Mouse (Mus musculus) kidney, adult 2 months (tissue): ENCODE measurements around the gene Ppl. TPM values are rescaled to one million over a fixed set of nuclear protein-coding genes. Genes with fewer than 3 reads are reported as not detected.

Experiments used
- DNase-seq: peaks from one replicate; pipeline ENCODE4 v3.0.0; 2021
- H3K27ac ChIP-seq: fragments of 200-500 bp; 2 replicates; pipeline ENCODE4 v1.5.1; 2012; ENCODE audit warnings: low read depth, low read length, control low read depth, inconsistent platforms; ENCODE audit not compliant: insufficient read depth
- H3K27me3 ChIP-seq: fragments of 200-500 bp; replicated peaks from 2 replicates; pipeline ENCODE4 v1.6.1; 2012; ENCODE audit warnings: mild to moderate bottlenecking, moderate library complexity, low read length, inconsistent platforms; ENCODE audit not compliant: control insufficient read depth, insufficient read depth
- H3K36me3 ChIP-seq: fragments of 200-500 bp; 2 replicates; pipeline ENCODE4 v1.6.1; 2012; ENCODE audit warnings: mild to moderate bottlenecking, moderate library complexity, low read length, inconsistent platforms; ENCODE audit not compliant: control insufficient read depth, insufficient read depth
- H3K4me1 ChIP-seq: fragments of 200-500 bp; 2 replicates; pipeline ENCODE4 v1.6.1; 2011; ENCODE audit warnings: low read length; ENCODE audit not compliant: control insufficient read depth, insufficient read depth
- H3K4me3 ChIP-seq: fragments of 200-500 bp; 2 replicates; pipeline ENCODE4 v1.5.1; 2011; ENCODE audit warnings: mild to moderate bottlenecking, low read depth, low read length, control low read depth; ENCODE audit not compliant: insufficient read depth
- CTCF ChIP-seq: fragments of 200-500 bp; conservative IDR thresholded peaks from 2 replicates; pipeline ENCODE4 v1.5.1; 2011; ENCODE audit warnings: low read depth, mild to moderate bottlenecking, control low read depth, low read length, moderate library complexity, mixed read lengths; ENCODE audit not compliant: insufficient read depth, insufficient read length
- POLR2A ChIP-seq: fragments of 200-500 bp; IDR thresholded peaks from one replicate; pipeline ENCODE4 v1.6.1; 2011; ENCODE audit warnings: low read depth, low read length, control low read depth
- WGBS: fragments of 180-500 bp; shearing (Covaris S2); methylation state at CpG from one replicate; pipeline ENCODE4 v1.1.7; 2018; 5-methylcytosine and 5-hydroxymethylcytosine counted together
- polyA plus RNA-seq: library from polyadenylated mRNA; depleted of rRNA; stranded (reverse); fragments of >200 nt; gene quantifications from 2 replicates; pipeline ENCODE4 v1.2.3, GENCODE M21; 2012

Gene Ppl
- polyA plus RNA-seq, 1 experiment = 3.9 TPM

- Histone ChIP-seq H3K4me3 (no peak overlapping the region), H3K4me1 (no peaks in the 10 kb centered on the region; the same call in 1 of the 2 replicates), H3K27ac (no peak overlapping the region), H3K36me3 (no peaks in the 10 kb centered on the region), H3K27me3 (no peaks in the 10 kb centered on the region)
- 67% methylated on average over 12 of the region's 12 CpGs for WGBS
- DNase-seq = no peak
- TF ChIP-seq POLR2A = no peak
- TF ChIP-seq CTCF = no peak
Observed at GRCm38 (mm10) chr16:5137006-5137540, 4.9 kb upstream of the Ppl start.

GRCm38 (mm10) chr16:5136505-5136904 is 4.3 kb upstream of the Ppl start:
- H3K4me1 ChIP-seq = no peaks in the 10 kb centered on the region; the same call in 1 of the 2 replicates
- TF ChIP-seq POLR2A = no peak
- TF ChIP-seq CTCF = no peak
- H3K27ac ChIP-seq = peak overlapping the region; percentile 21; the same call in 1 of the 2 replicates
- WGBS = 7% methylated on average over 4 of the region's 4 CpGs
- no peaks in the 10 kb centered on the region for H3K36me3 ChIP-seq
- H3K4me3 ChIP-seq = no peak overlapping the region
- peak; percentile 77 for DNase-seq
- H3K27me3 ChIP-seq = no peaks in the 10 kb centered on the region

GRCm38 (mm10) chr16:5135551-5136261 is 3.5 kb upstream of the Ppl start:
- DNase-seq = no peak
- no peaks in the 10 kb centered on the region; the same call in 1 of the 2 replicates for H3K4me1 ChIP-seq
- TF ChIP-seq POLR2A (no peak), CTCF (no peak)
- H3K36me3 ChIP-seq = no peaks in the 10 kb centered on the region
- H3K4me3 ChIP-seq = no peak overlapping the region
- peak overlapping the region; percentile 36; the same call in 1 of the 2 replicates for H3K27ac ChIP-seq
- WGBS = 69% methylated on average over 8 of the region's 8 CpGs
- no peaks in the 10 kb centered on the region for H3K27me3 ChIP-seq

- peak overlapping the region; percentile 36; the same call in 1 of the 2 replicates for H3K27ac ChIP-seq
- H3K4me3 ChIP-seq = no peak overlapping the region
Observed at GRCm38 (mm10) chr16:5134623-5135330, 2.6 kb upstream of the Ppl start.

GRCm38 (mm10) chr16:5131251-5131922 is 834 bp downstream of the Ppl start:
- Histone ChIP-seq H3K27me3 (no peaks in the 10 kb centered on the region), H3K36me3 (no peaks in the 10 kb centered on the region), H3K4me1 (no peaks in the 10 kb centered on the region; the same call in 1 of the 2 replicates), H3K4me3 (peak overlapping the region; percentile 48; the same call in 1 of the 2 replicates), H3K27ac (no peak overlapping the region)
- TF ChIP-seq POLR2A (no peak), CTCF (no peak)
- DNase-seq = no peak
- 7% methylated on average over 25 of the region's 25 CpGs for WGBS

More at GRCm38 (mm10) chr16:5134623-5135330, 2.6 kb upstream of the Ppl start:
- DNase-seq = peak; percentile 52
- Histone ChIP-seq H3K4me1 (no peaks in the 10 kb centered on the region; the same call in 1 of the 2 replicates), H3K27me3 (no peaks in the 10 kb centered on the region), H3K36me3 (no peaks in the 10 kb centered on the region)
- 40% methylated on average over 14 of the region's 14 CpGs for whole genome bisulfite sequencing
- no peak for TF ChIP-seq CTCF
- no peak for TF ChIP-seq POLR2A

- Histone ChIP-seq H3K36me3 (no peaks in the 10 kb centered on the region), H3K4me3 (no peak overlapping the region), H3K27ac (no peak overlapping the region), H3K4me1 (no peaks in the 10 kb centered on the region; the same call in 1 of the 2 replicates), H3K27me3 (no peaks in the 10 kb centered on the region)
- TF ChIP-seq CTCF (no peak), POLR2A (no peak)
- peak; percentile 32 for DNase-seq
- WGBS = 26% methylated on average over 4 of the region's 4 CpGs
Observed at GRCm38 (mm10) chr16:5130766-5131165, 1.5 kb downstream of the Ppl start.
